Mouse (Mus musculus) megakaryocyte-erythroid progenitor cell, adult 5-6 weeks (primary cell): ENCODE measurements around the gene Sbno2. TPM values are rescaled to one million over a fixed set of nuclear protein-coding genes. Genes with fewer than 3 reads are reported as not detected.

ENCODE experiments used
- ATAC-seq: replicated peaks from 2 replicates; pipeline ENCODE4 v1.8.0; 2016; ENCODE audit warnings: mild to moderate bottlenecking, inconsistent platforms; ENCODE audit not compliant: severe bottlenecking, poor library complexity, low FRiP score, low TSS enrichment
- total RNA-seq, 2 experiments: library from RNA; stranded (forward) in 1 of 2; stranded (reverse) in 1 of 2; fragments of 200-1000, 215-1000 nt in 1 of 2; fragments of >200 nt in 1 of 2; fragmentation: Nextera tagmentation in 1 of 2; gene quantifications; 2 replicates each; pipeline ENCODE4 v1.2.3; 2014 to 2017

Gene Sbno2
- total RNA-seq, 2 experiments from 2014 or later, result 12.1 to 34.4 TPM

DNA sequence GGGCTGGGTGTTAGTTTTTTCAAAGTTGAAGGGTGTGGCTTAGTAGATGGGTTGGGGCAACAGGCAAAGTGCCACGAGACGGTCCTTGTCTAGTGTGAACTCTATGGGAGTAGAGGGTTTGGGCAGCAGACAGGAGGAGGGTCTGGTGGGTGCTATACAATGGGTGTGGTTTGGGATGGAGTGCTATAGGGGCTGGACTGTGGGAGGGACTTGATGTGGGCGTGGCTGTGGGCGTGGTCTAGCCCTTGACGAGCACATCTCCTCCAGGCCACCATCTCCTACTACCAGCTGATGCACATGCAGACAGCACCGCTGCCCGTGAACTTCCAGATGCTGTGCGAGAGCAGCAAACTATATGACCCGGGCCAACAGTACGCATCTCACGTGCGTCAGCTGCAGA, 79.5 kb downstream of the Sbno2 start:
- peak; percentile 57 for ATAC-seq

DNA sequence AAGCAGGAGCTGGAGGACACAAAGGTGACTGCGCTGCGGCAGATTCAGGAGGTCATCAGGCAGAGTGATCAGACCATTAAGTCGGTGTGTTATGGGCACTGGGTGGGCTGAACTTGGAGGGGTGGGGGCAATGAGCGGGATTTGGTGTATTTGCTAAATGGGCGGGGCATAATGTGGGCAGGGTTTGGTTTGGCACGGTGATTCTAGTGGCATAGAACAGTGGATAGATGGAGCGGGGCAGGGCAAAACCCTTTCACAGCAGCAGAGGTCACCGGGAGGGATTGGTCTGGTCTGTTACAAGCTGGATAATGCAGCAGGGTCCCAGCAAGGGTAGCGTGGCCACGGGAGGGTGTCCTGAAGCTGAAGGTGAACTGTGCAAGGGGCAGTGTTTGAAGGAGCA, 79.9 kb downstream of the Sbno2 start:
- no peak for ATAC-seq

GRCm38 (mm10) chr10:80025044-80025347, 80.4 kb downstream of the Sbno2 start:
- ATAC-seq, result no peak

- no peak for ATAC-seq
Observed at GRCm38 (mm10) chr10:80024229-80025043, 80.9 kb downstream of the Sbno2 start.

DNA sequence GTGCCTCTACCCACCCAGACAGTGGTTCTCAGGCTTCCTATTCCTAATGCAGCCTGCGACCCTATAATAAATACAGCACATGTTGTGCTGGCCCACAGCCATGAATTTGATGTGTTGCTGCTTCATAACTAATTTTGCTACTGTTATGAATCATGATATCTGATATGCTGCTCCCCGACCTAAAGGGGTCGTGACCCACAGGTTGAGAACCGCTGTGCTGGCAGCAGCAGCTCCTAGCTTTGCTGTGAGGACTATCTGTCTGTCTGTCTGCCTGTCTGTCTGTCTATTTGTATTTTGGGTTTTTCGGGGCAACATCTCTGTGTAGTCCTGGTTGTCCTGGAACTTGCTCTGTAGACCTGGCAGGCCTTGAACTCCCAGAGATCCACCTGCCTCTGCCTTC, 81.6 kb downstream of the Sbno2 start:
- ATAC-seq, result no peak

DNA sequence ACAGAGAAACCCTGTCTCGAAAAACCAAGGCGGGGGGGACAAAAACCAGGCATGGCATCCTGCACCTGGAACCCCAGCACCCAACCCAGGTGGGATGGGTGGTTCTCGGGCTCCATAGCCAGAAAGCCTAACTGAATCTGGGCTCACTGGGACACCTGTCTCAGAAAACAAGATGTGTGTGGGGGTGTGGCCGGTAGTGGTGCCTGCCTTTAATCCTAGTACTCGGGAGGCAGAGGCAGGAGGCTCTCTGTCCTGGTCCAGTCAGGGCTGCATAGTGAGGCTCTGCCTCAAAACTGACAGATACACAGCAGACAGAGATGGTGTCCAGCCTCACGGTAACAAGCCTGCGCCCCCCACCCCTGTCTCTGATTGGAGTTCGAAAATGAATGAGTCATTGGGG, 82.6 kb downstream of the Sbno2 start:
- no peak for ATAC-seq

- ATAC-seq, result no peak
Observed at GRCm38 (mm10) chr10:80022164-80022563, 83.2 kb downstream of the Sbno2 start.

- ATAC-seq, result no peak
Observed at GRCm38 (mm10) chr10:80021320-80021641, 84.1 kb downstream of the Sbno2 start.

DNA sequence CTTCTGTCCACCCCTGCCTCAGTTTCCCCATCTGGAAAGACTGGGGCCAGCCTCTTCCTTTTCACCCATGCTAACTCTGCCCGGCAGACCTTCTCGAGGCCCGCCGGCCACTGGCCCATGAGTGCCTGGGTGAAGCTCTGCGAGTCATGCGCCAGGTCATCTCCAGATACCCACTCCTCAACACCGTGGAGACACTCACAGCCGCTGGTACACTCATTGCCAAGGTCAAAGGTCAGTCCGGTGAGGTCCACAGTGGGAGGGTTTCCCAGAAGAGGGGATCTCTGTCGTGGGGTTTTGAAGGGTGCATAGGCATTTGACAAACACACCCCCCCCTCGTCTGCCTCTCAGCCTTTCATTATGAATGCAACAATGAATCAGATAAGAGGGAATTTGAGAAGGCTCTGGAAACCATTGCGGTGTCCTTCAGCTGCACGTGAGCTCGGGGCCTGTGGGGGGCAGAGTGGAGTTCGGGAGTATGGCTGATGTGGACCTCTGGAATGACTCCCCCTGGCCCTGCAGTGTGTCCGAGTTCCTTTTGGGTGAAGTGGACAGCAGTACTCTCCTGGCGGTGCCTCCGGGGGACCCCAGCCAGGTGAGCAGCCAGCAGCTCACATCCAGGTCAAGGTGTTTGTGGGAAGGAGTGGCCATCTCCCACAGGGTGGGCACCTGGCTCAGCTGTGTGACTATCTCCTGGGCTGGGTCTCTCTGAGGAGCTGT, 84.6 kb downstream of the Sbno2 start:
- ATAC-seq, result no peak

DNA sequence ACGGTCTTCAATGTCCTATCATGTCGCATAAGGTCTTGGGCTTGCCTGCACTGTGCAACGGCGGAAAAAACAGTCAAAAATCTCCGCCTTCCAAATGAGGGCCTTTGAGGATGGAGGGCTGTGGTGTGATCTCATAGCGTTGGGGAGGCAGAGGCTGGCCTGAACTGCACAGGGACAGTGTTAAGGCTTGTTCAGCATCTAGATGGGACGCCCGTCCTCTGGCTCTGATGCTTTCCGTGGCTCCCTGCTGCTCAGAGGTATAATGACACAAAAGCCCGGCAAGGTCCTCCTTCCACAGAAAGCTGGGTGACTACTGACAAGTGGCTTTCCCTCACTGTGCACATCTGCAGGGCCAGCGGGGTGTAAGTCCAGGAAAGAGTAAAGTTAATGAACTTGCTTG, 85.2 kb downstream of the Sbno2 start:
- no peak for ATAC-seq

GRCm38 (mm10) chr10:80019471-80020131, 85.8 kb downstream of the Sbno2 start:
- ATAC-seq, result no peak

GRCm38 (mm10) chr10:80018739-80019297, 86.6 kb downstream of the Sbno2 start:
- ATAC-seq, result peak; percentile 34

GRCm38 (mm10) chr10:80017771-80018170, 87.6 kb downstream of the Sbno2 start:
- no peak for ATAC-seq

- peak; percentile 21; the same call in 1 of the 2 replicates for ATAC-seq
Observed at GRCm38 (mm10) chr10:80017361-80017760, 88.0 kb downstream of the Sbno2 start.

- peak; percentile 14 for ATAC-seq
Observed at GRCm38 (mm10) chr10:80016931-80017330, 88.4 kb downstream of the Sbno2 start.

GRCm38 (mm10) chr10:80016511-80016910, 88.9 kb downstream of the Sbno2 start, which contains the start of gene Arhgap45:
TSS of gene Arhgap45 (plus strand) at chr10:80016653.
- ATAC-seq, result peak; percentile 79

- ATAC-seq, result no peak
Observed at GRCm38 (mm10) chr10:80015583-80015982, 89.8 kb downstream of the Sbno2 start.

DNA sequence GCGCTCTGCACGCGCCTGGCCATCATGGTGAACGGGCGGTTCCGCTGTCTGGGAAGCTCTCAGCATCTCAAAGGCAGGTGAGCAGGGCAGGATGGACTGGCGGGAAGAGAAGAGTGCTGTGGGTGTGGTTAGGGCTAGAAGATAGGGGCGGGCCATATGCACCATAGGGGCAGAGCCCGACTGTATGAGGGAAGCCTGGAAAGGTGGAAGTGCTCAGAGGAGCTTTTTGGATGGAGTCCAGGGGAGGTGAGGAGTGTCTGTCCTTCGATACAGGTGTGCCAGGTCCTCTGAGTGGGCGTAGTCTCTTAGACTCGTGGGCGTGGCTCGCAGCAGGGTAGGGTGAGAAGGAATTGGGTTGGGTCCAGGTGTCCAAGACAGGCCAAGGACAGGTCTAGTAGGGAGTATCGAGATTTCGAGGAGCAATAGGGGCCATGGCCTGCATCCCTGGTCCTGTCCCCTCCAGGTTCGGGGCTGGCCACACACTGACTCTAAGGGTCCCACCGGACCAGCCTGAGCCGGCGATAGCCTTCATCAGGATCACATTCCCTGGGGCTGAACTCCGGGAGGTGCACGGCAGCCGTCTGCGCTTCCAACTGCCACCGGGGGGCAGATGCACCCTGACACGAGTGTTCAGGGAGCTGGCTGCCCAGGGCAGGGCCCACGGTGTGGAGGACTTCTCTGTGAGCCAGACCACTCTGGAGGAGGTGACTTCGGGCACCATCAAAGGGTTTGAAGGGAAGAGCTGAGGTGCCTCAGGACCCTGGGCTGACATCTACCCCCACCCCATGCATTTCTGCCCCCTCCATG, 90.7 kb downstream of the Sbno2 start:
- no peak for ATAC-seq

DNA sequence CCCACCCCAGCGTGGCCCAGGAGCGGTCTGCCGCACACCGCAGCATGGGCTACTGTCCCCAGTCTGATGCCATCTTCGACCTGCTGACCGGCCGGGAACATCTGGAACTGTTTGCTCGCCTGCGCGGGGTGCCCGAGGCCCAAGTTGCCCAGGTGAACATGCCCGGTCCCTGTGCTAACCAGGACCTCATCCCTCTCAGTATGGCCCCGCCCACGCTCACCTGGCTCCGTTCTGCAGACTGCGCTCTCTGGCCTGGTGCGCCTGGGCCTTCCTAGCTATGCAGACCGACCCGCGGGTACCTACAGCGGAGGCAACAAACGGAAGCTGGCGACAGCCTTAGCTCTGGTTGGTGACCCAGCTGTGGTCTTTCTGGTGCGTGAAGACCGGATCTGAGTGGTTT, 91.8 kb downstream of the Sbno2 start:
- ATAC-seq, result no peak

GRCm38 (mm10) chr10:80011740-80012139, 93.6 kb downstream of the Sbno2 start:
- no peak for ATAC-seq
